Mouse (Mus musculus) splenic B cell, adult 2 months (primary cell): ENCODE measurements around the gene Rpl29.

Experiments used
- DNase-seq: peaks from one replicate; pipeline ENCODE4 v3.0.0-alpha.2; 2011; ENCODE audit warnings: low read depth, low spot score
- H3K27me3 ChIP-seq: 2 replicates; pipeline ENCODE4 v1.6.1; 2012; ENCODE audit warnings: mild to moderate bottlenecking, low read length, moderate library complexity, mixed read lengths; ENCODE audit not compliant: control insufficient read depth, poor library complexity, insufficient read depth, severe bottlenecking
- H3K36me3 ChIP-seq: 2 replicates; pipeline ENCODE4 v1.6.1; 2012; ENCODE audit warnings: mild to moderate bottlenecking, low read length, moderate library complexity, mixed read lengths; ENCODE audit not compliant: control insufficient read depth, poor library complexity, insufficient read depth, severe bottlenecking

Gene Rpl29

GRCm38 (mm10) chr9:106410086-106410650, 19.1 kb upstream of the Rpl29 start:
- Histone ChIP-seq H3K27me3 (no peaks in the 10 kb centered on the region), H3K36me3 (no peaks in the 10 kb centered on the region)

GRCm38 (mm10) chr9:106411091-106411594, 18.1 kb upstream of the Rpl29 start:
- Histone ChIP-seq H3K36me3 (no peaks in the 10 kb centered on the region), H3K27me3 (no peaks in the 10 kb centered on the region)
- peak; percentile 73 for DNase-seq

More at GRCm38 (mm10) chr9:106410086-106410650, 19.1 kb upstream of the Rpl29 start:
- no peak for DNase-seq

GRCm38 (mm10) chr9:106411729-106412128, 17.5 kb upstream of the Rpl29 start:
- Histone ChIP-seq H3K36me3 (no peaks in the 10 kb centered on the region), H3K27me3 (no peaks in the 10 kb centered on the region)

GRCm38 (mm10) chr9:106412210-106412609, 17.0 kb upstream of the Rpl29 start:
- Histone ChIP-seq H3K27me3 (no peaks in the 10 kb centered on the region), H3K36me3 (no peaks in the 10 kb centered on the region)
- DNase-seq = no peak

More at GRCm38 (mm10) chr9:106411729-106412128, 17.5 kb upstream of the Rpl29 start:
- DNase-seq = no peak

- Histone ChIP-seq H3K36me3 (no peaks in the 10 kb centered on the region), H3K27me3 (no peaks in the 10 kb centered on the region)
- no peak for DNase-seq
Observed at GRCm38 (mm10) chr9:106413606-106414005, 15.6 kb upstream of the Rpl29 start.

- Histone ChIP-seq H3K36me3 (no peaks in the 10 kb centered on the region), H3K27me3 (no peaks in the 10 kb centered on the region)
- DNase-seq = no peak
Observed at GRCm38 (mm10) chr9:106416826-106417225, 12.4 kb upstream of the Rpl29 start.

GRCm38 (mm10) chr9:106417841-106418625, 11.2 kb upstream of the Rpl29 start:
- no peaks in the 10 kb centered on the region for H3K36me3 ChIP-seq
- no peaks in the 10 kb centered on the region for H3K27me3 ChIP-seq
- DNase-seq = no peak

GRCm38 (mm10) chr9:106420608-106421007, 8.6 kb upstream of the Rpl29 start:
- no peaks in the 10 kb centered on the region for H3K27me3 ChIP-seq
- no peaks in the 10 kb centered on the region for H3K36me3 ChIP-seq
- DNase-seq = peak; percentile 50

GRCm38 (mm10) chr9:106421033-106421864, 8.0 kb upstream of the Rpl29 start:
- no peak for DNase-seq
- Histone ChIP-seq H3K27me3 (no peaks in the 10 kb centered on the region), H3K36me3 (no peaks in the 10 kb centered on the region)

GRCm38 (mm10) chr9:106421865-106422160, 7.4 kb upstream of the Rpl29 start:
- H3K27me3 ChIP-seq = no peaks in the 10 kb centered on the region
- DNase-seq = peak; percentile 91
- H3K36me3 ChIP-seq = no peaks in the 10 kb centered on the region

- Histone ChIP-seq H3K36me3 (no peaks in the 10 kb centered on the region; the same call in 1 of the 2 replicates), H3K27me3 (no peaks in the 10 kb centered on the region)
- DNase-seq = no peak
Observed at GRCm38 (mm10) chr9:106428719-106429220, 484 bp upstream of the Rpl29 start.

- H3K27me3 ChIP-seq = no peaks in the 10 kb centered on the region
- no peaks in the 10 kb centered on the region; the same call in 1 of the 2 replicates for H3K36me3 ChIP-seq
- no peak for DNase-seq
Observed at GRCm38 (mm10) chr9:106430015-106430264, 686 bp downstream of the Rpl29 start.

- no peak for DNase-seq
- Histone ChIP-seq H3K36me3 (no peaks in the 10 kb centered on the region; the same call in 1 of the 2 replicates), H3K27me3 (no peaks in the 10 kb centered on the region)
Observed at GRCm38 (mm10) chr9:106433389-106433788, 4.1 kb downstream of the Rpl29 start.

- no peaks in the 10 kb centered on the region; the same call in 1 of the 2 replicates for H3K36me3 ChIP-seq
- no peaks in the 10 kb centered on the region for H3K27me3 ChIP-seq
- no peak for DNase-seq
Observed at GRCm38 (mm10) chr9:106436566-106436965, 7.3 kb downstream of the Rpl29 start.

- H3K27me3 ChIP-seq = no peaks in the 10 kb centered on the region
- H3K36me3 ChIP-seq = no peaks in the 10 kb centered on the region
- DNase-seq = no peak
Observed at GRCm38 (mm10) chr9:106442680-106443079, 13.4 kb downstream of the Rpl29 start.
